Mouse (Mus musculus): ENCODE measurements around the gene Dlx2. TPM values are rescaled to one million over a fixed set of nuclear protein-coding genes. Genes with fewer than 3 reads are reported as not detected.

Dlx2 gene
- total RNA-seq (2021): 1 to 10 TPM; 4.9 to 5.3 TPM

- no peak for DNase-seq
Observed at GRCm38 (mm10) chr2:71546640-71547071, at the start of gene Dlx2. Gene Dlx2, minus strand, starts transcription at chr2:71546754.

- no peak for DNase-seq
Observed at GRCm38 (mm10) chr2:71594466-71594865, 47.9 kb upstream of the Dlx2 start.

- no peak for DNase-seq
Observed at GRCm38 (mm10) chr2:71589114-71589513, 42.6 kb upstream of the Dlx2 start.

- DNase-seq: no peak
Observed at GRCm38 (mm10) chr2:71581488-71581887, 34.9 kb upstream of the Dlx2 start.

- peak; percentile 48 to 54 for DNase-seq
Observed at GRCm38 (mm10) chr2:71580632-71581466, 34.3 kb upstream of the Dlx2 start.

- no peak for DNase-seq
Observed at GRCm38 (mm10) chr2:71577059-71577458, 30.5 kb upstream of the Dlx2 start.

GRCm38 (mm10) chr2:71573736-71574135, 27.2 kb upstream of the Dlx2 start:
- DNase-seq: no peak

- no peak for DNase-seq
Observed at GRCm38 (mm10) chr2:71566466-71566865, 19.9 kb upstream of the Dlx2 start.

- DNase-seq: no peak
Observed at GRCm38 (mm10) chr2:71556071-71556470, 9.5 kb upstream of the Dlx2 start.

GRCm38 (mm10) chr2:71551704-71552103, 5.2 kb upstream of the Dlx2 start:
- no peak for DNase-seq

GRCm38 (mm10) chr2:71550330-71550729, 3.8 kb upstream of the Dlx2 start:
- DNase-seq: no peak

- DNase-seq: no peak
Observed at GRCm38 (mm10) chr2:71547829-71548228, 1.3 kb upstream of the Dlx2 start.

GRCm38 (mm10) chr2:71545882-71546639, 493 bp downstream of the Dlx2 start:
- no peak for DNase-seq

GRCm38 (mm10) chr2:71545401-71545881, 1.1 kb downstream of the Dlx2 start:
- no peak for DNase-seq

GRCm38 (mm10) chr2:71544391-71545285, 1.9 kb downstream of the Dlx2 start:
- no peak for DNase-seq

GRCm38 (mm10) chr2:71543948-71544347, 2.6 kb downstream of the Dlx2 start:
- no peak for DNase-seq

- no peak for DNase-seq
Observed at GRCm38 (mm10) chr2:71543531-71543930, 3.0 kb downstream of the Dlx2 start.

GRCm38 (mm10) chr2:71542816-71543301, 3.7 kb downstream of the Dlx2 start:
- DNase-seq: no peak

GRCm38 (mm10) chr2:71542227-71542815, 4.2 kb downstream of the Dlx2 start:
- no peak for DNase-seq

- no peak for DNase-seq
Observed at GRCm38 (mm10) chr2:71541418-71542226, 4.9 kb downstream of the Dlx2 start.
